Mouse (Mus musculus): ENCODE measurements at regions not wholly inside any gene's neighbourhood (a gene's known extent, or its start where the extent isn't known, plus 50 kb on each side); places are given as distances from the start of the nearest gene placed in this dataset.
"Not testable (repeated sequence)": the region's sequence is repeated elsewhere in the genome, so short reads cannot be mapped to it uniquely, and the experiment has no call there.

- H3K9ac ChIP-seq (ENCODE audit: low read depth, low read length) = no peak overlapping the region
- intact Hi-C loops (cut with DNase I) = no loop called here
- H3K4me1 ChIP-seq (ENCODE audit: control insufficient read depth, insufficient read depth, low read length) = no peaks in the 10 kb centered on the region
- no peaks in the 10 kb centered on the region for H3K79me2 ChIP-seq (replicated peaks; ENCODE audit: control insufficient read depth, insufficient read depth, low read length)
- DNase-seq = no peak
- WGBS = 60% methylated on average over 7 of the region's 7 CpGs
- no peaks in the 10 kb centered on the region for H3K36me3 ChIP-seq (ENCODE audit: control insufficient read depth, insufficient read depth, low read length)
- no peaks in the 10 kb centered on the region for H3K27me3 ChIP-seq (ENCODE audit: control insufficient read depth, insufficient read depth, low read length)
- no peak overlapping the region for H3K27ac ChIP-seq
- H3K4me3 ChIP-seq = no peak overlapping the region
- TF ChIP-seq EP300 (IDR thresholded peaks at IDR 0.05; ENCODE audit: insufficient read depth, low read depth, low read length) (no peak), CTCF (IDR thresholded peaks at IDR 0.05) (no peak), POLR2A (IDR thresholded peaks at IDR 0.05; ENCODE audit: insufficient read depth, low read depth, low read length) (no peak)
Measured at GRCm38 (mm10) chr19:49301364-49302091, 1095.7 kb downstream of the Sorcs3 start.

GRCm38 (mm10) chr19:49305804-49306203, 1100.0 kb downstream of the Sorcs3 start:
- intact Hi-C loops (cut with DNase I) = no loop called here
- 92% methylated on average over 3 of the region's 3 CpGs for WGBS

GRCm38 (mm10) chr19:49314229-49314628, 1108.4 kb downstream of the Sorcs3 start:
- Histone ChIP-seq H3K36me3 (ENCODE audit: control insufficient read depth, insufficient read depth, low read length) (no peaks in the 10 kb centered on the region), H3K27ac (no peak overlapping the region), H3K4me1 (ENCODE audit: control insufficient read depth, insufficient read depth, low read length) (no peaks in the 10 kb centered on the region), H3K9ac (ENCODE audit: low read depth, low read length) (no peak overlapping the region), H3K4me3 (no peak overlapping the region), H3K79me2 (replicated peaks; ENCODE audit: control insufficient read depth, insufficient read depth, low read length) (no peaks in the 10 kb centered on the region), H3K27me3 (ENCODE audit: control insufficient read depth, insufficient read depth, low read length) (no peaks in the 10 kb centered on the region)
- 39% methylated on average over 1 of the region's 1 CpGs for WGBS
- TF ChIP-seq CTCF (IDR thresholded peaks at IDR 0.05) (no peak), EP300 (IDR thresholded peaks at IDR 0.05; ENCODE audit: insufficient read depth, low read depth, low read length) (no peak), POLR2A (IDR thresholded peaks at IDR 0.05; ENCODE audit: insufficient read depth, low read depth, low read length) (no peak)
- intact Hi-C loops (cut with DNase I) = no loop called here
- no peak for DNase-seq

More at GRCm38 (mm10) chr19:49305804-49306203, 1100.0 kb downstream of the Sorcs3 start:
- no peak overlapping the region for H3K4me3 ChIP-seq
- H3K27me3 ChIP-seq (ENCODE audit: control insufficient read depth, insufficient read depth, low read length) = no peaks in the 10 kb centered on the region
- H3K27ac ChIP-seq = no peak overlapping the region
- no peak for TF ChIP-seq POLR2A (IDR thresholded peaks at IDR 0.05; ENCODE audit: insufficient read depth, low read depth, low read length)
- no peak for TF ChIP-seq CTCF (IDR thresholded peaks at IDR 0.05)
- TF ChIP-seq EP300 (IDR thresholded peaks at IDR 0.05; ENCODE audit: insufficient read depth, low read depth, low read length) = no peak
- H3K79me2 ChIP-seq (replicated peaks; ENCODE audit: control insufficient read depth, insufficient read depth, low read length) = no peaks in the 10 kb centered on the region
- H3K4me1 ChIP-seq (ENCODE audit: control insufficient read depth, insufficient read depth, low read length) = no peaks in the 10 kb centered on the region
- DNase-seq = no peak
- no peaks in the 10 kb centered on the region for H3K36me3 ChIP-seq (ENCODE audit: control insufficient read depth, insufficient read depth, low read length)
- no peak overlapping the region for H3K9ac ChIP-seq (ENCODE audit: low read depth, low read length)

- DNase-seq = no peak
- no peaks in the 10 kb centered on the region for H3K27me3 ChIP-seq (ENCODE audit: control insufficient read depth, insufficient read depth, low read length)
- no peaks in the 10 kb centered on the region for H3K79me2 ChIP-seq (replicated peaks; ENCODE audit: control insufficient read depth, insufficient read depth, low read length)
- 61% methylated on average over 3 of the region's 3 CpGs for WGBS
- H3K27ac ChIP-seq = no peak overlapping the region
- H3K4me3 ChIP-seq = no peak overlapping the region
- H3K36me3 ChIP-seq (ENCODE audit: control insufficient read depth, insufficient read depth, low read length) = no peaks in the 10 kb centered on the region
- intact Hi-C loops (cut with DNase I) = no loop called here
- no peaks in the 10 kb centered on the region for H3K4me1 ChIP-seq (ENCODE audit: control insufficient read depth, insufficient read depth, low read length)
- TF ChIP-seq CTCF (IDR thresholded peaks at IDR 0.05) = no peak
- TF ChIP-seq POLR2A (IDR thresholded peaks at IDR 0.05; ENCODE audit: insufficient read depth, low read depth, low read length) = no peak
- no peak for TF ChIP-seq EP300 (IDR thresholded peaks at IDR 0.05; ENCODE audit: insufficient read depth, low read depth, low read length)
- H3K9ac ChIP-seq (ENCODE audit: low read depth, low read length) = no peak overlapping the region
Measured at GRCm38 (mm10) chr19:49359642-49360041, 1153.8 kb downstream of the Sorcs3 start.

- TF ChIP-seq CTCF (IDR thresholded peaks at IDR 0.05) (no peak), POLR2A (IDR thresholded peaks at IDR 0.05; ENCODE audit: insufficient read depth, low read depth, low read length) (no peak), EP300 (IDR thresholded peaks at IDR 0.05; ENCODE audit: insufficient read depth, low read depth, low read length) (no peak)
- Histone ChIP-seq H3K27ac (no peak overlapping the region), H3K9ac (ENCODE audit: low read depth, low read length) (no peak overlapping the region), H3K4me1 (ENCODE audit: control insufficient read depth, insufficient read depth, low read length) (no peaks in the 10 kb centered on the region), H3K79me2 (replicated peaks; ENCODE audit: control insufficient read depth, insufficient read depth, low read length) (no peaks in the 10 kb centered on the region), H3K4me3 (no peak overlapping the region), H3K36me3 (ENCODE audit: control insufficient read depth, insufficient read depth, low read length) (no peaks in the 10 kb centered on the region), H3K27me3 (ENCODE audit: control insufficient read depth, insufficient read depth, low read length) (no peaks in the 10 kb centered on the region)
- no peak for DNase-seq
- intact Hi-C loops (cut with DNase I) = no loop called here
- WGBS = 65% methylated on average over 5 of the region's 5 CpGs
Measured at GRCm38 (mm10) chr19:49360715-49361114, 1154.9 kb downstream of the Sorcs3 start.

GRCm38 (mm10) chr19:49361116-49361515, 1155.3 kb downstream of the Sorcs3 start:
- H3K27ac ChIP-seq; H3K36me3 ChIP-seq (ENCODE audit: control insufficient read depth, insufficient read depth, low read length); H3K4me3 ChIP-seq; H3K9ac ChIP-seq (ENCODE audit: low read depth, low read length); H3K4me1 ChIP-seq (ENCODE audit: control insufficient read depth, insufficient read depth, low read length); H3K79me2 ChIP-seq (replicated peaks; ENCODE audit: control insufficient read depth, insufficient read depth, low read length); H3K27me3 ChIP-seq (ENCODE audit: control insufficient read depth, insufficient read depth, low read length); DNase-seq; intact Hi-C loops (cut with DNase I): not testable (repeated sequence)
- 77% methylated on average over 10 of the region's 11 CpGs for WGBS
